Mouse (Mus musculus) MEL (cell line): Measurements from ENCODE around the gene Zfp536. TPM values are rescaled to one million over a fixed set of nuclear protein-coding genes. Genes with fewer than 3 reads are reported as not detected.

ENCODE experiments used
- DNase-seq: peaks from one replicate; pipeline ENCODE4 v3.0.0; 2011; ENCODE audit warnings: low read depth, low spot score
- H3K27ac ChIP-seq: 2 replicates; pipeline ENCODE4 v1.5.1; 2012; ENCODE audit warnings: low read depth, mild to moderate bottlenecking, control low read depth, low read length, moderate library complexity; ENCODE audit not compliant: control insufficient read depth
- H3K27me3 ChIP-seq, 2 experiments: fragments of 150-350 bp in 1 of 2; sonication (generic) in 1 of 2; 2 replicates each; pipeline ENCODE4 v1.6.1; 2012; ENCODE audit warnings: low read length in 2 of 2, mild to moderate bottlenecking in 2 of 2, improper control_type of control experiment in 1 of 2, moderate library complexity in 1 of 2; ENCODE audit not compliant: insufficient read depth in 2 of 2, control insufficient read depth in 1 of 2
- H3K36me3 ChIP-seq, 2 experiments: 2 replicates each; pipeline ENCODE4 v1.6.1; 2012 to 2014; ENCODE audit warnings: low read length in 2 of 2, improper control_type of control experiment in 1 of 2, inconsistent platforms in 1 of 2, mild to moderate bottlenecking in 1 of 2; ENCODE audit not compliant: insufficient read depth in 2 of 2, control insufficient read depth in 1 of 2
- H3K4me1 ChIP-seq, 2 experiments: fragments of 150-350 bp in 1 of 2; sonication (generic) in 1 of 2; 2 replicates each; pipeline ENCODE4 v1.6.1; 2012; ENCODE audit warnings: low read length in 2 of 2, improper control_type of control experiment in 1 of 2, mild to moderate bottlenecking in 1 of 2; ENCODE audit not compliant: insufficient read depth in 2 of 2, control insufficient read depth in 1 of 2
- H3K4me3 ChIP-seq, 2 experiments: fragments of 150-350 bp in 1 of 2; sonication (generic) in 1 of 2; 2 replicates each; pipeline ENCODE4 v1.5.1; 2012; ENCODE audit warnings: low read depth in 2 of 2, low read length in 2 of 2, mild to moderate bottlenecking in 2 of 2, moderate library complexity in 2 of 2, control low read depth in 1 of 2, improper control_type of control experiment in 1 of 2; ENCODE audit not compliant: control insufficient read depth in 1 of 2, insufficient read depth in 1 of 2
- H3K79me2 ChIP-seq: 2 replicates; pipeline ENCODE4 v1.6.1; 2012; ENCODE audit warnings: mild to moderate bottlenecking, low read length, moderate library complexity; ENCODE audit not compliant: control insufficient read depth, poor library complexity, insufficient read depth
- H3K9ac ChIP-seq: 2 replicates; pipeline ENCODE4 v1.6.1; 2012; ENCODE audit warnings: low read depth, mild to moderate bottlenecking, control low read depth, low read length, moderate library complexity; ENCODE audit not compliant: control insufficient read depth, poor library complexity, severe bottlenecking
- H3K9me3 ChIP-seq: fragments of 150-350 bp; sonication (generic); replicated peaks from 2 replicates; pipeline ENCODE4 v1.6.1; 2012; ENCODE audit warnings: mild to moderate bottlenecking, low read length, improper control_type of control experiment, moderate library complexity; ENCODE audit not compliant: insufficient read depth
- CHD1 ChIP-seq: IDR thresholded peaks from 2 replicates; pipeline ENCODE4 v1.6.1; 2012; ENCODE audit warnings: low read depth, mild to moderate bottlenecking, inconsistent platforms, low read length, improper control_type of control experiment
- CTCF ChIP-seq, 3 experiments: IDR thresholded peaks in 2 of 3; conservative IDR thresholded peaks in 1 of 3; 2 replicates each; pipeline ENCODE4 v1.5.1; 2011 to 2012; ENCODE audit warnings: low read length in 3 of 3, low read depth in 2 of 3, mild to moderate bottlenecking in 2 of 3, improper control_type of control experiment in 1 of 3, inconsistent platforms in 1 of 3, mixed read lengths in 1 of 3, moderate library complexity in 1 of 3; ENCODE audit not compliant: control insufficient read depth in 1 of 3, insufficient read depth in 1 of 3, poor library complexity in 1 of 3, severe bottlenecking in 1 of 3
- E2F4 ChIP-seq: IDR thresholded peaks from 2 replicates; pipeline ENCODE4 v1.6.1; 2011; ENCODE audit warnings: low read depth, low read length, improper control_type of control experiment, borderline replicate concordance
- ELF1 ChIP-seq: IDR thresholded peaks from 2 replicates; pipeline ENCODE4 v1.6.1; 2014; ENCODE audit warnings: low read depth, mild to moderate bottlenecking, inconsistent platforms, low read length, improper control_type of control experiment, moderate library complexity
- ETS1 ChIP-seq: IDR thresholded peaks from 2 replicates; pipeline ENCODE4 v1.6.1; 2012; ENCODE audit warnings: low read depth, mild to moderate bottlenecking, inconsistent platforms, low read length, improper control_type of control experiment, moderate library complexity
- GABPA ChIP-seq: IDR thresholded peaks from 2 replicates; pipeline ENCODE4 v1.6.1; 2012; ENCODE audit warnings: low read depth, mild to moderate bottlenecking, inconsistent platforms, low read length, improper control_type of control experiment, moderate library complexity
- GATA1 ChIP-seq: IDR thresholded peaks from 2 replicates; pipeline ENCODE4 v1.6.1; 2011; ENCODE audit warnings: low read depth, low read length, improper control_type of control experiment
- HCFC1 ChIP-seq: IDR thresholded peaks from 2 replicates; pipeline ENCODE4 v1.6.1; 2012; ENCODE audit warnings: low read depth, mild to moderate bottlenecking, inconsistent platforms, low read length, improper control_type of control experiment, moderate library complexity
- KAT2A ChIP-seq: conservative IDR thresholded peaks from 2 replicates; pipeline ENCODE4 v1.6.1; 2012; ENCODE audit warnings: low read depth, low read length, improper control_type of control experiment, inconsistent platforms
- MAFK ChIP-seq: IDR thresholded peaks from 2 replicates; pipeline ENCODE4 v1.6.1; 2011; ENCODE audit warnings: low read depth, mild to moderate bottlenecking, low read length, improper control_type of control experiment, borderline replicate concordance
- MAZ ChIP-seq: IDR thresholded peaks from 2 replicates; pipeline ENCODE4 v1.6.1; 2012; ENCODE audit warnings: low read depth, mild to moderate bottlenecking, inconsistent platforms, low read length, improper control_type of control experiment
- MXI1 ChIP-seq: IDR thresholded peaks from 2 replicates; pipeline ENCODE4 v1.6.1; 2011; ENCODE audit warnings: mild to moderate bottlenecking, low read depth, low read length, improper control_type of control experiment
- NELFE ChIP-seq: IDR thresholded peaks from 2 replicates; pipeline ENCODE4 v1.6.1; 2011; ENCODE audit warnings: low read depth, low read length, improper control_type of control experiment
- NRF1 ChIP-seq: IDR thresholded peaks from 2 replicates; pipeline ENCODE4 v1.6.1; 2014; ENCODE audit warnings: low read depth, mild to moderate bottlenecking, inconsistent platforms, low read length, improper control_type of control experiment, moderate library complexity; ENCODE audit not compliant: poor library complexity, insufficient read depth, severe bottlenecking
- POLR2AphosphoS2 ChIP-seq: IDR thresholded peaks from 2 replicates; pipeline ENCODE4 v1.6.1; 2011; ENCODE audit warnings: low read length, improper control_type of control experiment
- RAD21 ChIP-seq: IDR thresholded peaks from 2 replicates; pipeline ENCODE4 v1.6.1; 2011; ENCODE audit warnings: mild to moderate bottlenecking, low read depth, low read length, improper control_type of control experiment
- RCOR1 ChIP-seq: IDR thresholded peaks from 2 replicates; pipeline ENCODE4 v1.6.1; 2012; ENCODE audit warnings: low read depth, mild to moderate bottlenecking, inconsistent platforms, low read length, improper control_type of control experiment
- SIN3A ChIP-seq: IDR thresholded peaks from 2 replicates; pipeline ENCODE4 v1.6.1; 2012; ENCODE audit warnings: low read length, improper control_type of control experiment, inconsistent platforms
- SMC3 ChIP-seq: IDR thresholded peaks from 2 replicates; pipeline ENCODE4 v1.6.1; 2011; ENCODE audit warnings: low read depth, low read length, improper control_type of control experiment
- TAL1 ChIP-seq: IDR thresholded peaks from 2 replicates; pipeline ENCODE4 v1.6.1; 2012; ENCODE audit warnings: mild to moderate bottlenecking, inconsistent platforms, low read length, moderate library complexity, mixed read lengths
- TBP ChIP-seq: IDR thresholded peaks from 2 replicates; pipeline ENCODE4 v1.8.0; 2011; ENCODE audit warnings: low read depth, low read length, improper control_type of control experiment
- USF1 ChIP-seq: IDR thresholded peaks from 2 replicates; pipeline ENCODE4 v1.6.1; 2014; ENCODE audit warnings: low read depth, mild to moderate bottlenecking, inconsistent platforms, low read length, improper control_type of control experiment, moderate library complexity
- ZKSCAN1 ChIP-seq: IDR thresholded peaks from 2 replicates; pipeline ENCODE4 v1.6.1; 2012; ENCODE audit warnings: low read depth, mild to moderate bottlenecking, inconsistent platforms, low read length, improper control_type of control experiment, moderate library complexity
- ZNF384 ChIP-seq: IDR thresholded peaks from 2 replicates; pipeline ENCODE4 v1.6.1; 2012; ENCODE audit warnings: low read depth, mild to moderate bottlenecking, inconsistent platforms, low read length, improper control_type of control experiment
- polyA plus RNA-seq, 2 experiments: library from polyadenylated mRNA; stranded (reverse) in 1 of 2; unstranded in 1 of 2; fragments of >175 nt in 1 of 2; fragments of >200 nt in 1 of 2; gene quantifications; 2 replicates each; pipeline versions ENCODE4 v1.2.1 to v1.2.4; 2012; ENCODE audit warnings: low replicate concordance in 2 of 2, low read depth in 1 of 2; ENCODE audit not compliant: insufficient read length in 2 of 2, insufficient read depth in 1 of 2, missing spikeins in 1 of 2
- total RNA-seq: library from RNA; depleted of rRNA; stranded (reverse); fragments of 300-350 nt; gene quantifications from 2 replicates; pipeline ENCODE4 v1.2.3, GENCODE M21; 2012

Zfp536 gene
- total and polyA plus RNA-seq, 3 experiments, result not detected

- no peaks in the 10 kb centered on the region for H3K4me1 ChIP-seq
- no peaks in the 10 kb centered on the region for H3K9me3 ChIP-seq
- no peaks in the 10 kb centered on the region for H3K79me2 ChIP-seq
- H3K27me3 ChIP-seq, result no peaks in the 10 kb centered on the region
- H3K9ac ChIP-seq, result no peak overlapping the region
- no peak overlapping the region for H3K27ac ChIP-seq
- DNase-seq, result no peak
- H3K36me3 ChIP-seq, result no peaks in the 10 kb centered on the region
- TF ChIP-seq SIN3A (no peak), RAD21 (no peak), KAT2A (no peak), NELFE (no peak), TAL1 (no peak), CHD1 (no peak), ZNF384 (no peak), E2F4 (no peak), MXI1 (no peak), ZKSCAN1 (no peak), TBP (no peak), USF1 (no peak), RCOR1 (no peak), GATA1 (no peak), ELF1 (no peak), HCFC1 (no peak), GABPA (no peak), NRF1 (no peak), MAFK (no peak), SMC3 (no peak)
- no peak overlapping the region for H3K4me3 ChIP-seq
Observed at GRCm38 (mm10) chr7:37788721-37789120, 15.3 kb upstream of the Zfp536 start.

DNA sequence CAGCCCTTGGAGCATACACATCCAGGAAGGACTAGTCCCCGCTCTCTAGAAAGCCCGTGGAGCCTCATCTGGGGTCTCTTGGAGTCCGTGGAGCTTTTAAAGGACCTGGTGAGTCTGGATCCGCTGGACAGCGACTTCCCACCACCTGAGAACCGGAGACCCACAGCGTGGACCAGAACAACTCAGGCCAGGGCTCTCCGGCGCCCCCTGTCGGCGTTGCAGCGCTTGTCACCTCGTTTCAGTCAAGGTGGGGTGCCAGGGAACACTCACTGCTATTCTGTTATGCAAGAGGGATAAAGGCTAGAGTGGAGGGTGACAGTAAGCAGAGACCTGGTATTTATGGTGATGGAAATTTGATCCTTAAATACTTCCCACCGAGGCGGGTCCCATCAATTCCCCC, 2.1 kb upstream of the Zfp536 start:
- H3K27me3 ChIP-seq, result no peaks in the 10 kb centered on the region
- peak in 1 of 3 experiments; percentile 31; a peak in 3 of 6 replicates for TF ChIP-seq CTCF (IDR thresholded peaks at IDR 0.05 in 2 of 3, conservative IDR thresholded peaks at IDR 0.05 in 1 of 3; ENCODE audit: control insufficient read depth in 1 of 3, insufficient read depth in 1 of 3, low read depth in 2 of 3, low read length in 3 of 3, poor library complexity in 1 of 3, severe bottlenecking in 1 of 3)
- TF ChIP-seq MAZ, result no peak
- TF ChIP-seq ETS1, result no peak
- no peak for TF ChIP-seq POLR2AphosphoS2
- TF ChIP-seq GATA1, result no peak
- TF ChIP-seq, all 39 proteins: peak for 1
- no peaks in the 10 kb centered on the region for H3K9me3 ChIP-seq

More for the DNA sequence above, 2.1 kb upstream of the Zfp536 start:
- Histone ChIP-seq H3K4me3 (no peak overlapping the region), H3K4me1 (no peaks in the 10 kb centered on the region), H3K79me2 (no peaks in the 10 kb centered on the region), H3K36me3 (no peaks in the 10 kb centered on the region), H3K27ac (no peak overlapping the region), H3K9ac (no peak overlapping the region)
- no peak for DNase-seq
